9 mouse cellular contexts compared by ENCODE assay signal in the genomic region with DNA sequence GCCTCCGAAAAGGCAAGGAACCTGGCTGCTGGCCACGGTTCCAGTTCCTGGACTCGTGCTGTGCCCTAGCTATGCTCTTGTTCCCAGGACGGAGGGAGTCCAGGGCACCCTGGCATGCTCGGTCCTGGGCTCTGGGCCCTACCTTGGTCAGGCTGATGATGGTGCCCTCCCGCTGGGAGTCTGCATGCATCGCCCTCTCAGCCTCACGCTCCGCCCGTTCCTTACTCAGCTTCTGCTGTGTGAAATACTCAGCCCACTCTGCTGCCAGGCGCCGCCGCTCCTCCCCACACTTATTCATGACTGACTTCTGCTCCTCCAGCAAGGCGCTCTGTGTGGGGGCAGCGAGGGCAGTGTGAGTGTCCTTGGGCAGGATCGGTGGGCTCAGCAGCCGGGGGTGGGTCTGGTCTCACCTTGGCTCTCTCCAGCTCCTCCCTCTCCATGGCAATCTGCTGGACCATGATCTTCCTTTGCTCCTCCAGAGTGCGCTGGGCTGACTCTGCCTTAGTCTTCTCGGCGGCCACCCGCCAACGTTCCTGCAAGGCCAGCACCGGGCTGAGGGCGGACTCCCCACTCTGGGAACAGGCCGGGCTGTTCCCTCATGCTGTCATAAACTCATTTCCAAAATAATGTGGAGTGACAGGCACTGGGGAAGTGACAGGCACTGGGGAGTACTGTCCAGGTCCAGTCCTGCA. TPM values are rescaled to one million over a fixed set of nuclear protein-coding genes. Genes with fewer than 3 reads are reported as not detected.
DNase-seq lines count a peak whose midpoint lies in the region; ATAC-seq and TF ChIP-seq lines count a peak whose summit lies in the region.
"Had no signal": no experiment of that assay in that cellular context is flagged by ENCODE, and none has a peak within 500 bp of the region (broad histone marks: within the 10 kb centered on the region; RNA-seq: fewer than 3 reads in every experiment).

No protein-coding gene starts in this region.

- no peak overlapping the region for H3K9ac ChIP-seq in hindbrain, embryonic 15.5 days
- no peak overlapping the region for H3K9ac ChIP-seq in hindbrain, postnatal 0 days (replicated peaks; ENCODE audit: low read length)
- H3K9ac ChIP-seq in stomach, embryonic 16.5 days (ENCODE audit: low read length): no peak overlapping the region

- no peak overlapping the region for H3K4me3 ChIP-seq in hindbrain, embryonic 15.5 days
- no peak overlapping the region for H3K4me3 ChIP-seq in hindbrain, embryonic 10.5 days
- H3K4me3 ChIP-seq in hindbrain, postnatal 0 days (ENCODE audit: low read length): no peak overlapping the region
- H3K4me3 ChIP-seq in stomach, embryonic 16.5 days (replicated peaks; ENCODE audit: low read length): no peak overlapping the region

- H3K27ac ChIP-seq in hindbrain, embryonic 15.5 days (replicated peaks): peak overlapping the region; percentile 61
- no peak overlapping the region for H3K27ac ChIP-seq in hindbrain, embryonic 10.5 days
- peak overlapping the region; percentile 79 for H3K27ac ChIP-seq in hindbrain, postnatal 0 days
- peak overlapping the region; percentile 80 for H3K27ac ChIP-seq in stomach, embryonic 16.5 days (ENCODE audit: low read length)

- 0 out of 2 replicates have a peak, but pooled peaks cover 3% of the 10 kb centered on the region for H3K4me1 ChIP-seq in hindbrain, embryonic 15.5 days (replicated peaks)
- H3K4me1 ChIP-seq in hindbrain, embryonic 10.5 days (replicated peaks): peaks cover 40% of the 10 kb centered on the region
- peaks cover 11% of the 10 kb centered on the region for H3K4me1 ChIP-seq in hindbrain, postnatal 0 days (ENCODE audit: insufficient read depth, low read length)
- 0 out of 2 replicates have a peak, but pooled peaks cover 3% of the 10 kb centered on the region for H3K4me1 ChIP-seq in stomach, embryonic 16.5 days (ENCODE audit: control insufficient read depth, insufficient read depth, low read length)

- peaks cover 88% of the 10 kb centered on the region for H3K36me3 ChIP-seq in hindbrain, embryonic 15.5 days
- peaks cover 99% of the 10 kb centered on the region for H3K36me3 ChIP-seq in hindbrain, embryonic 10.5 days
- peaks cover 31% of the 10 kb centered on the region; the same call in 1 of the 2 replicates for H3K36me3 ChIP-seq in hindbrain, postnatal 0 days (ENCODE audit: insufficient read depth, low read length)
- H3K36me3 ChIP-seq in stomach, embryonic 16.5 days (ENCODE audit: control insufficient read depth, insufficient read depth, low read length): peaks cover 24% of the 10 kb centered on the region

- 68% methylated on average over 25 of the region's 25 CpGs for WGBS in hindbrain, embryonic 15.5 days
- 77% methylated on average over 25 of the region's 25 CpGs for WGBS in hindbrain, embryonic 10.5 days
- 55% methylated on average over 25 of the region's 25 CpGs for WGBS in hindbrain, postnatal 0 days
- WGBS in stomach, embryonic 16.5 days: 73% methylated on average over 25 of the region's 25 CpGs

- ATAC-seq in hindbrain, embryonic 15.5 days (ENCODE audit: low FRiP score, low read depth): peak; percentile 52
- ATAC-seq in hindbrain, postnatal 0 days: peak; percentile 67
- peak; percentile 59 for ATAC-seq in stomach, embryonic 16.5 days (ENCODE audit: insufficient read depth, low FRiP score)
- ATAC-seq in monocyte, adult 5-6 weeks (replicated peaks; ENCODE audit: insufficient number of reproducible peaks, low FRiP score, low TSS enrichment, poor library complexity, severe bottlenecking): no peak

- intact Hi-C loops in left cerebral cortex, postnatal 10 days (cut with DNase I): no loop called here

- TF ChIP-seq POLR2A in brain, embryonic 14.5 days (IDR thresholded peaks at IDR 0.05; ENCODE audit: borderline replicate concordance, extremely low read depth, insufficient read depth, insufficient read length, poor library complexity, severe bottlenecking): no peak

- no peaks in the 10 kb centered on the region for H3K9me3 ChIP-seq in hindbrain, embryonic 15.5 days
- H3K9me3 ChIP-seq in hindbrain, embryonic 10.5 days: no peaks in the 10 kb centered on the region
- no peaks in the 10 kb centered on the region for H3K9me3 ChIP-seq in hindbrain, postnatal 0 days (ENCODE audit: low read length)
- H3K9me3 ChIP-seq in stomach, embryonic 16.5 days (replicated peaks; ENCODE audit: control insufficient read depth, low read length): no peaks in the 10 kb centered on the region
- H3K9me3 ChIP-seq: G1E had no signal

- no peak for DNase-seq in hindbrain, embryonic 10.5 days (ENCODE audit: low spot score)
- peak; percentile 41 for DNase-seq in brain, embryonic 14.5 days (ENCODE audit: low read depth)
- DNase-seq in hindbrain, postnatal 0 days (ENCODE audit: low spot score): peak; percentile 63
- DNase-seq in left cerebral cortex, postnatal 10 days (ENCODE audit: extremely low spot score in 1 of 2, low spot score in 2 of 2): peak; percentile 45 to 66
- no peak for DNase-seq in thymus, adult 18-20 months

- H3K4me2 ChIP-seq in hindbrain, embryonic 15.5 days: no peak overlapping the region
- H3K4me2 ChIP-seq in hindbrain, postnatal 0 days (ENCODE audit: low read depth, low read length): 0 out of 2 replicates have a peak overlapping the region, but pooled peaks have one; percentile 3
- H3K4me2 ChIP-seq in stomach, embryonic 16.5 days (ENCODE audit: low read depth, low read length): no peak overlapping the region

- no peaks in the 10 kb centered on the region for H3K27me3 ChIP-seq in hindbrain, embryonic 15.5 days
- H3K27me3 ChIP-seq in hindbrain, embryonic 10.5 days (ENCODE audit: insufficient read depth, poor library complexity, severe bottlenecking): no peaks in the 10 kb centered on the region
- H3K27me3 ChIP-seq in hindbrain, postnatal 0 days (ENCODE audit: insufficient read depth, low read length): no peaks in the 10 kb centered on the region
- no peaks in the 10 kb centered on the region for H3K27me3 ChIP-seq in stomach, embryonic 16.5 days (ENCODE audit: control insufficient read depth, insufficient read depth, low read length)

- no peak for TF ChIP-seq CTCF in brain, embryonic 14.5 days (IDR thresholded peaks at IDR 0.05; ENCODE audit: borderline replicate concordance, extremely low read depth, insufficient read depth, insufficient read length)
- TF ChIP-seq CTCF in hindbrain, postnatal 0 days (IDR thresholded peaks at IDR 0.05; ENCODE audit: low read depth): no peak

RNA-seq across cellular contexts. Expression of gene Mrpl38, which starts 7.8 kb away (rescaled TPM):
- 86.2 and 89.0 TPM in 2 replicates for polyA plus RNA-seq in hindbrain, embryonic 15.5 days (2015; fragmentation: Nextera tagmentation; extraction: Ambion mirVana)
- polyA plus RNA-seq in hindbrain, embryonic 10.5 days (2016; fragmentation: Nextera tagmentation; extraction: Ambion mirVana): 108 and 114 TPM in 2 replicates
- polyA plus RNA-seq in brain, embryonic 14.5 days (2012; rRNA removed): 31.8 and 38.6 TPM in 2 replicates
- 83.9 and 94.0 TPM in 2 replicates for total RNA-seq in hindbrain, postnatal 0 days (2014; rRNA removed)
- 71.9 and 73.3 TPM in 2 replicates for polyA plus RNA-seq in hindbrain, postnatal 0 days (2015; fragmentation: Nextera tagmentation; extraction: Ambion mirVana)
- total RNA-seq in left cerebral cortex, postnatal 10 days (2021): 10 to 100 TPM; 52.2 to 54.6 TPM
- 83.5 and 87.0 TPM in 2 replicates for polyA plus RNA-seq in stomach, embryonic 16.5 days (2015; fragmentation: Nextera tagmentation; extraction: Ambion mirVana)
- total RNA-seq in monocyte, adult 5-6 weeks (2017): 10.7 to 28.4 TPM (median 15.3 TPM) in 3 replicates

RNA-seq across cellular contexts. Expression of gene Trim65, which starts 15.5 kb away (rescaled TPM):
- polyA plus RNA-seq in hindbrain, embryonic 15.5 days (2015; fragmentation: Nextera tagmentation; extraction: Ambion mirVana): 3.0 and 4.0 TPM in 2 replicates
- 1.8 and 2.0 TPM in 2 replicates for polyA plus RNA-seq in hindbrain, embryonic 10.5 days (2016; fragmentation: Nextera tagmentation; extraction: Ambion mirVana)
- 2.2 and 3.4 TPM in 2 replicates for polyA plus RNA-seq in brain, embryonic 14.5 days (2012; rRNA removed)
- total RNA-seq in hindbrain, postnatal 0 days (2014; rRNA removed): 8.2 and 9.6 TPM in 2 replicates
- polyA plus RNA-seq in hindbrain, postnatal 0 days (2015; fragmentation: Nextera tagmentation; extraction: Ambion mirVana): 2.4 TPM in 2 replicates
- 1 to 10 TPM; 6.2 to 6.6 TPM for total RNA-seq in left cerebral cortex, postnatal 10 days (2021)
- polyA plus RNA-seq in stomach, embryonic 16.5 days (2015; fragmentation: Nextera tagmentation; extraction: Ambion mirVana): 6.2 and 8.0 TPM in 2 replicates
- total RNA-seq in monocyte, adult 5-6 weeks (2017): 13.9 to 23.1 TPM (median 20.1 TPM) in 3 replicates
- polyA plus RNA-seq: G1E had no signal

RNA-seq across cellular contexts. Expression of gene Trim47, which starts 19.4 kb away (rescaled TPM):
- 10.9 and 11.6 TPM in 2 replicates for polyA plus RNA-seq in hindbrain, embryonic 15.5 days (2015; fragmentation: Nextera tagmentation; extraction: Ambion mirVana)
- 3.1 and 4.3 TPM in 2 replicates for polyA plus RNA-seq in hindbrain, embryonic 10.5 days (2016; fragmentation: Nextera tagmentation; extraction: Ambion mirVana)
- polyA plus RNA-seq in brain, embryonic 14.5 days (2012; rRNA removed): 4.2 and 5.3 TPM in 2 replicates
- total RNA-seq in hindbrain, postnatal 0 days (2014; rRNA removed): 14.2 and 17.0 TPM in 2 replicates
- polyA plus RNA-seq in hindbrain, postnatal 0 days (2015; fragmentation: Nextera tagmentation; extraction: Ambion mirVana): 9.5 and 10.1 TPM in 2 replicates
- total RNA-seq in left cerebral cortex, postnatal 10 days (2021): 1 to 10 TPM; 6.2 to 7.9 TPM
- polyA plus RNA-seq in stomach, embryonic 16.5 days (2015; fragmentation: Nextera tagmentation; extraction: Ambion mirVana): 22.7 and 23.1 TPM in 2 replicates
- not detected in 3 replicates for total RNA-seq in monocyte, adult 5-6 weeks (2017)
- polyA plus RNA-seq: G1E had no signal

RNA-seq across cellular contexts. Expression of gene Fbf1, which starts 21.5 kb away (rescaled TPM):
- polyA plus RNA-seq in hindbrain, embryonic 15.5 days (2015; fragmentation: Nextera tagmentation; extraction: Ambion mirVana): 55.7 and 59.0 TPM in 2 replicates
- 59.2 and 62.8 TPM in 2 replicates for polyA plus RNA-seq in hindbrain, embryonic 10.5 days (2016; fragmentation: Nextera tagmentation; extraction: Ambion mirVana)
- 144 and 153 TPM in 2 replicates for polyA plus RNA-seq in brain, embryonic 14.5 days (2012; rRNA removed)
- total RNA-seq in hindbrain, postnatal 0 days (2014; rRNA removed): 68.1 and 73.5 TPM in 2 replicates
- 33.8 and 35.3 TPM in 2 replicates for polyA plus RNA-seq in hindbrain, postnatal 0 days (2015; fragmentation: Nextera tagmentation; extraction: Ambion mirVana)
- total RNA-seq in left cerebral cortex, postnatal 10 days (2021): 100 to 1,000 TPM in 1 of 2 experiments, 10 to 100 TPM in 1; 96.2 to 100 TPM
- 28.0 and 31.4 TPM in 2 replicates for polyA plus RNA-seq in stomach, embryonic 16.5 days (2015; fragmentation: Nextera tagmentation; extraction: Ambion mirVana)
- total RNA-seq in monocyte, adult 5-6 weeks (2017): 12.9 to 31.1 TPM (median 16.4 TPM) in 3 replicates

RNA-seq across cellular contexts. Expression of gene Ten1, which starts 52.2 kb away (rescaled TPM):
- polyA plus RNA-seq in hindbrain, embryonic 15.5 days (2015; fragmentation: Nextera tagmentation; extraction: Ambion mirVana): 90.6 and 104 TPM in 2 replicates
- 68.5 and 78.9 TPM in 2 replicates for polyA plus RNA-seq in hindbrain, embryonic 10.5 days (2016; fragmentation: Nextera tagmentation; extraction: Ambion mirVana)
- 55.6 and 64.5 TPM in 2 replicates for polyA plus RNA-seq in brain, embryonic 14.5 days (2012; rRNA removed)
- 66.6 and 74.8 TPM in 2 replicates for total RNA-seq in hindbrain, postnatal 0 days (2014; rRNA removed)
- polyA plus RNA-seq in hindbrain, postnatal 0 days (2015; fragmentation: Nextera tagmentation; extraction: Ambion mirVana): 101 and 110 TPM in 2 replicates
- total RNA-seq in left cerebral cortex, postnatal 10 days (2021): 10 to 100 TPM; 44.8 to 50.9 TPM
- 74.7 and 78.2 TPM in 2 replicates for polyA plus RNA-seq in stomach, embryonic 16.5 days (2015; fragmentation: Nextera tagmentation; extraction: Ambion mirVana)
- 27.4 to 31.3 TPM (median 30.8 TPM) in 3 replicates for total RNA-seq in monocyte, adult 5-6 weeks (2017)

Comparison
In these comparisons a context has a peak if more than half of its experiments do, and no peak if none do; other contexts are left out.
1. DNase-seq: peak in brain, embryonic 14.5 days (single experiment), hindbrain, postnatal 0 days (single experiment) and left cerebral cortex, postnatal 10 days (2 of 2); none in hindbrain, embryonic 10.5 days (single experiment) and thymus, adult 18-20 months (0 of 2).